Mouse (Mus musculus): ENCODE data around the gene Cryzl1. TPM values are rescaled to one million over a fixed set of nuclear protein-coding genes. Genes with fewer than 3 reads are reported as not detected.

Gene Cryzl1
- 21.9 and 27.0 TPM in 2 replicates for polyA plus RNA-seq (2012; rRNA removed)

DNA sequence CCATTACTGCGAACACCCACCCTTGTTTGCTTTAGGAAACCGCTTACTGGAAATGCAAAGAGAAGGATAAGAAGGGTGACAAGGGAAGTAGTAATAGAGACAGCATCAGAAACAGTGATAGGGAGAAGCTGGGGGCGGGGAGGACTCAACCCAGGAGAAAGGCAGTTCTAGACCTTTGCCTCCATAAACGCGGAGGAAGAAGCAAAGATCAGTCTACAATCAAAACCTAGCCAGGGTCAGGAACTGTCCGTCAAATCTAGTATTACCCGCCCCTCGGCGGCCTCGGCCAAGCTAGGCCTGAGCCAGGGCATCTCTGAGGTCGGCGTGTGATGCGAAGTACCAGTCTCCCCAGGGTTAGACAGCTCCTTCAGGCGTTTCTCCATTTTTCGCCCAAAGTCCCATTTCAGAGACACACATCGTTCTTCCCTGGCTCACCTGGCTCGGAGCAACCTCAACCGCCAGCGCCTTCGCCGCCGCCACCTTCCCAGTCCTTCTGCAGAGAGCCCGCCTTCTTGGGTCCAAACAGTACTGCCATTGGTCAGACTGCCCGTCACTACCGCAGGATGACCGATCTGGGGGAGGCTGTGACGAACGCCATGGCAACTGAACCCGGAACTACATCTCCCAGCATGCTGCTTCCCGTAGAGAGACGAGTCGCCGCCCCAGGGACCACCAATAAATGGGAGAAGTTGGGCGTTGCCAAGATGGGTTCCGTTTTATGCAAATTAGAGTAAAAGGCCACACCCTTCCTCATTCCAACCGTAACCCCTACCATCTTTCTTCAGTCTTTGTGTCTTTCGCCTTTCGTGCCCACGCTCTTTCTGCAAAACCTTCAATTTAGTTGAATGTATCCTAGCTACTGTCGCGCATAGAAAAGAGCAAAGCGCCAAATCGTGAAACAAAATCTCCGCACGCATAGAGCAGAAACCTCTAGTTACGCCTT lies at the start of gene Cryzl1:
Cryzl1 (minus strand) TSS at position 853 of the 943 bp plus-strand sequence.
- peak within 1 kb of the TSS; percentile 98 for H3K27ac ChIP-seq (ENCODE audit: control insufficient read depth, insufficient read depth, low read depth, low read length)
- no peaks in the 10 kb centered on the region for H3K27me3 ChIP-seq (ENCODE audit: control insufficient read depth, insufficient read depth, low read length)
- H3K36me3 ChIP-seq (ENCODE audit: control insufficient read depth, insufficient read depth, low read length), result no peaks in the 10 kb centered on the region
- H3K4me3 ChIP-seq (ENCODE audit: control insufficient read depth, low read depth, low read length), result peak within 1 kb of the TSS; percentile 91
- TF ChIP-seq CTCF (IDR thresholded peaks at IDR 0.05; ENCODE audit: control insufficient read depth, insufficient read depth, insufficient replicate concordance, low read depth, low read length), result 0 out of 2 replicates have a peak, but pooled peaks have one; percentile 4
- TF ChIP-seq POLR2A (IDR thresholded peaks at IDR 0.05; ENCODE audit: control insufficient read depth, low read depth, low read length), result peak; percentile 71
- H3K4me1 ChIP-seq (ENCODE audit: control insufficient read depth, insufficient read depth, low read length), result 0 out of 2 replicates have a peak, but pooled peaks cover 2% of the 10 kb centered on the region

DNA sequence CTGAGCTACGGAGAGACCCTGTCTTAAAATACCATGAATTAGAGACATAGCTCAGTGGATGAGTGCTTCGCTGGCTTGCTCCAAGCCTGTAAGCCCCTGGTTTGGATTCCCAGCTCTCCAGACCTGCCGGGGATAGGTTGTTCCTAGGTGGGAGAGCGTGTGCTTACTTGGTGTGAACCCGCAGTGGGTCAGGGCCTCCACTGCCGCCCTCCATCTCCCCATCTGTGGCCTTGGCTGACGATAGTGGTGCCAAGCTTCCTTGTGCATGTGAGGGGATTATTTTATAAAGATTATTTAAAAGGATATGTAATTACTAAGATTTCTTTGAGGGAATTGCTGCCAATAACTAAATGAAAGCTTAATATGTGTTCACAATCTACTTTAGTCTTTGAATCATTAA lies 43.8 kb upstream of the Cryzl1 start:
- Histone ChIP-seq H3K4me1 (ENCODE audit: control insufficient read depth, insufficient read depth, low read length) (no peaks in the 10 kb centered on the region), H3K27me3 (ENCODE audit: control insufficient read depth, insufficient read depth, low read length) (no peaks in the 10 kb centered on the region), H3K4me3 (ENCODE audit: control insufficient read depth, low read depth, low read length) (no peak overlapping the region), H3K27ac (ENCODE audit: control insufficient read depth, insufficient read depth, low read depth, low read length) (no peak overlapping the region), H3K36me3 (ENCODE audit: control insufficient read depth, insufficient read depth, low read length) (no peaks in the 10 kb centered on the region)
- TF ChIP-seq POLR2A (IDR thresholded peaks at IDR 0.05; ENCODE audit: control insufficient read depth, low read depth, low read length) (no peak), CTCF (IDR thresholded peaks at IDR 0.05; ENCODE audit: control insufficient read depth, insufficient read depth, insufficient replicate concordance, low read depth, low read length) (no peak)

DNA sequence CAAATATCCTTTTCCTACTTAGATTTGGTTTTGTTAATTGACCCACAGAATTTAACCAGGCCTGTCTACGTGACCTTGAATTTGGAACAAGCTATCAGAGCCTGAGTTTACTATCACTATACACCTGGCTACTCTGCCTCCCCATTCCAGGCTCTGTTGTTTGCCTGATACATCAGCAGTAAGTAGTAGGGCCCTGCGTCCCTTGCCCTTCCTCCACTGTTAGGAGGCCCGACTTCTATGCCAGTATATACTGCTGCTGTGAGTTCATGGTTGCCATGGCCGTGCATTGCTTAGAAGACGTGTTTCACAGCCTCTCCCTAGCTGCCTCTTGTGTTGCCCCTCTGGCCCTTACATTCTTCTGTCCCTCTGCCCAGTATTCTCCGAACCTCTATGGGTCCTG lies 42.6 kb upstream of the Cryzl1 start:
- H3K27me3 ChIP-seq (ENCODE audit: control insufficient read depth, insufficient read depth, low read length), result no peaks in the 10 kb centered on the region
- H3K27ac ChIP-seq (ENCODE audit: control insufficient read depth, insufficient read depth, low read depth, low read length), result no peak overlapping the region
- H3K4me3 ChIP-seq (ENCODE audit: control insufficient read depth, low read depth, low read length), result no peak overlapping the region
- H3K36me3 ChIP-seq (ENCODE audit: control insufficient read depth, insufficient read depth, low read length), result no peaks in the 10 kb centered on the region
- TF ChIP-seq CTCF (IDR thresholded peaks at IDR 0.05; ENCODE audit: control insufficient read depth, insufficient read depth, insufficient replicate concordance, low read depth, low read length) (no peak), POLR2A (IDR thresholded peaks at IDR 0.05; ENCODE audit: control insufficient read depth, low read depth, low read length) (no peak)
- no peaks in the 10 kb centered on the region for H3K4me1 ChIP-seq (ENCODE audit: control insufficient read depth, insufficient read depth, low read length)

GRCm38 (mm10) chr16:91770662-91771061 lies 41.9 kb upstream of the Cryzl1 start:
- Histone ChIP-seq H3K4me3 (ENCODE audit: control insufficient read depth, low read depth, low read length) (no peak overlapping the region), H3K36me3 (ENCODE audit: control insufficient read depth, insufficient read depth, low read length) (no peaks in the 10 kb centered on the region), H3K4me1 (ENCODE audit: control insufficient read depth, insufficient read depth, low read length) (no peaks in the 10 kb centered on the region; the same call in 1 of the 2 replicates), H3K27ac (ENCODE audit: control insufficient read depth, insufficient read depth, low read depth, low read length) (no peak overlapping the region), H3K27me3 (ENCODE audit: control insufficient read depth, insufficient read depth, low read length) (no peaks in the 10 kb centered on the region)
- TF ChIP-seq CTCF (IDR thresholded peaks at IDR 0.05; ENCODE audit: control insufficient read depth, insufficient read depth, insufficient replicate concordance, low read depth, low read length) (no peak), POLR2A (IDR thresholded peaks at IDR 0.05; ENCODE audit: control insufficient read depth, low read depth, low read length) (no peak)

GRCm38 (mm10) chr16:91769911-91770310 lies 41.1 kb upstream of the Cryzl1 start:
- no peaks in the 10 kb centered on the region for H3K36me3 ChIP-seq (ENCODE audit: control insufficient read depth, insufficient read depth, low read length)
- no peaks in the 10 kb centered on the region; the same call in 1 of the 2 replicates for H3K4me1 ChIP-seq (ENCODE audit: control insufficient read depth, insufficient read depth, low read length)
- H3K4me3 ChIP-seq (ENCODE audit: control insufficient read depth, low read depth, low read length), result no peak overlapping the region
- H3K27me3 ChIP-seq (ENCODE audit: control insufficient read depth, insufficient read depth, low read length), result no peaks in the 10 kb centered on the region
- H3K27ac ChIP-seq (ENCODE audit: control insufficient read depth, insufficient read depth, low read depth, low read length), result no peak overlapping the region
- no peak for TF ChIP-seq CTCF (IDR thresholded peaks at IDR 0.05; ENCODE audit: control insufficient read depth, insufficient read depth, insufficient replicate concordance, low read depth, low read length)
- no peak for TF ChIP-seq POLR2A (IDR thresholded peaks at IDR 0.05; ENCODE audit: control insufficient read depth, low read depth, low read length)

DNA sequence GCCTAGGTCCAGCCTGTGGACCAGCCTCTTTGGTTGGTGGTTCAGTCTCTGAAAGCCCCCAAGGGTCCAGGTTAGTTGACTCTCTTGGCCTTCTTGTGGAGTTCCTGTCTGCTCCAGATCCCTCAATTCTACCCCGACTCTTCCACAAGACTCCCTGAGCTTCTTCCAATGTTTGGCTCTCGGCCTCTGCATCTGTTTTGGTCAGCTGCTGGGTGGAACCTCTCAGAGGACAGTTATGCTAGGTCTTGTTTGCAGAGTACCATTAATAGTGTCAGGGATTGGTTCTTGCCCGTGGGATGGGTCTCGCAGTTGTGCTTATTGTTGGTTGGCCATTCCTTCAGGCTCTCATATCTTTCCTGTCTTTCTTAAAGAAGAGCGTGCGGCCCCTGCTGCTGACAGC lies 39.8 kb upstream of the Cryzl1 start:
- Histone ChIP-seq H3K4me3 (ENCODE audit: control insufficient read depth, low read depth, low read length) (no peak overlapping the region), H3K27ac (ENCODE audit: control insufficient read depth, insufficient read depth, low read depth, low read length) (no peak overlapping the region), H3K36me3 (ENCODE audit: control insufficient read depth, insufficient read depth, low read length) (no peaks in the 10 kb centered on the region), H3K4me1 (ENCODE audit: control insufficient read depth, insufficient read depth, low read length) (no peaks in the 10 kb centered on the region; the same call in 1 of the 2 replicates), H3K27me3 (ENCODE audit: control insufficient read depth, insufficient read depth, low read length) (no peaks in the 10 kb centered on the region)
- TF ChIP-seq CTCF (IDR thresholded peaks at IDR 0.05; ENCODE audit: control insufficient read depth, insufficient read depth, insufficient replicate concordance, low read depth, low read length) (no peak), POLR2A (IDR thresholded peaks at IDR 0.05; ENCODE audit: control insufficient read depth, low read depth, low read length) (no peak)

DNA sequence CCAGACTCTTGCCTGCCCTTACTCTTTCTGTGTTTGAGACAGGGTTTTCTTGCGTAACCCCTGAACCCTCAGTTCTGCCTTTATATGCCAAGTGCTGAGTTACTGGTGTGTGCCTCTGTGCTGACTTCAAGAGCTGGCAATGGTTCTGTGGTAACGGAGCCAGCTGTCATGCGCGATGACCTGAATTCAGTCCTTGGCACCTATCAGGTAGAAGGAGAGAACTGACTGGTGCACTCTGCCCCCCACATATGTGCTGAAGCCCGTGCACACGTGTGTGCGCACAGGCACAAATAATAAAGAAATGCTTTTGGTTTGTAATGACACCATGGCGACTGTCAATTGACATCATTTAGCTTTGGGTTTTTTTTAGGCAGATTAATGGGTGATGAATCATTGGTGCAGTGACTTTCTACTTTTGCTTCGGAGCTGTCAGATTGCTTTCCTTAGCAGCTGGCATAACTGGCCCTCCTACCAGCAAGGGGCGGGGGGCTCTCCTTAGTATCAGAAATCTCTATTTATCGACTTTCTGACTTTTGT lies 38.5 kb upstream of the Cryzl1 start:
- no peaks in the 10 kb centered on the region; the same call in 1 of the 2 replicates for H3K4me1 ChIP-seq (ENCODE audit: control insufficient read depth, insufficient read depth, low read length)

More for the DNA sequence above, 38.5 kb upstream of the Cryzl1 start:
- Histone ChIP-seq H3K27me3 (ENCODE audit: control insufficient read depth, insufficient read depth, low read length) (no peaks in the 10 kb centered on the region), H3K36me3 (ENCODE audit: control insufficient read depth, insufficient read depth, low read length) (no peaks in the 10 kb centered on the region), H3K27ac (ENCODE audit: control insufficient read depth, insufficient read depth, low read depth, low read length) (no peak overlapping the region), H3K4me3 (ENCODE audit: control insufficient read depth, low read depth, low read length) (no peak overlapping the region)
- TF ChIP-seq CTCF (IDR thresholded peaks at IDR 0.05; ENCODE audit: control insufficient read depth, insufficient read depth, insufficient replicate concordance, low read depth, low read length) (no peak), POLR2A (IDR thresholded peaks at IDR 0.05; ENCODE audit: control insufficient read depth, low read depth, low read length) (no peak)

Measured in testis, adult 2 months (tissue).